Mouse (Mus musculus) cerebellum, adult (tissue): ENCODE results near the gene Fhod1.

ENCODE experiments used
- ATAC-seq: cut with Nextera tagmentation; 2 replicates; pipeline ENCODE4 v1.9.2; 2017; ENCODE audit warnings: mild to moderate bottlenecking, moderate library complexity, mixed read lengths; ENCODE audit not compliant: insufficient number of reproducible peaks, low FRiP score, low TSS enrichment

Gene Fhod1

GRCm38 (mm10) chr8:105280567-105280966, 67.2 kb downstream of the Fhod1 start:
- ATAC-seq, result no peak
